Mouse (Mus musculus): ENCODE data around the gene Ucn3. TPM values are rescaled to one million over a fixed set of nuclear protein-coding genes. Genes with fewer than 3 reads are reported as not detected.
A peak's percentile ranks its signal among the peaks of the same experiment; 100 is the strongest.

The Ucn3 gene
- polyA plus RNA-seq, 1 experiment = not detected

GRCm38 (mm10) chr13:3896032-3896431 is 49.1 kb downstream of the Ucn3 start:
- no peaks in the 10 kb centered on the region for H3K9me3 ChIP-seq (replicated peaks; ENCODE audit: control insufficient read depth, insufficient read depth, low read length, poor library complexity, severe bottlenecking)
- TF ChIP-seq CTCF (IDR thresholded peaks at IDR 0.05; ENCODE audit: low read depth, low read length) = no peak
- no peak for TF ChIP-seq EP300 (IDR thresholded peaks at IDR 0.05; ENCODE audit: insufficient read depth, low read depth, low read length)
- TF ChIP-seq POLR2A (IDR thresholded peaks at IDR 0.05; ENCODE audit: insufficient read depth, low read length) = no peak
- no peak overlapping the region for H3K4me3 ChIP-seq (ENCODE audit: low read depth, low read length)
- no peak overlapping the region for H3K27ac ChIP-seq (ENCODE audit: insufficient read depth, low read length)
- H3K4me1 ChIP-seq (ENCODE audit: control insufficient read depth, insufficient read depth, low read length) = no peaks in the 10 kb centered on the region
- no peak overlapping the region for H3K9ac ChIP-seq (ENCODE audit: low read depth, poor library complexity, severe bottlenecking)
- H3K27me3 ChIP-seq (ENCODE audit: control insufficient read depth, insufficient read depth, low read length, poor library complexity, severe bottlenecking) = no peaks in the 10 kb centered on the region
- no peaks in the 10 kb centered on the region; the same call in 1 of the 2 replicates for H3K36me3 ChIP-seq (ENCODE audit: control insufficient read depth, insufficient read depth, low read length, poor library complexity, severe bottlenecking)

GRCm38 (mm10) chr13:3895397-3895980 is 49.7 kb downstream of the Ucn3 start:
- no peak overlapping the region for H3K9ac ChIP-seq (ENCODE audit: low read depth, poor library complexity, severe bottlenecking)
- no peaks in the 10 kb centered on the region for H3K4me1 ChIP-seq (ENCODE audit: control insufficient read depth, insufficient read depth, low read length)
- H3K4me3 ChIP-seq (ENCODE audit: low read depth, low read length) = no peak overlapping the region
- no peaks in the 10 kb centered on the region for H3K27me3 ChIP-seq (ENCODE audit: control insufficient read depth, insufficient read depth, low read length, poor library complexity, severe bottlenecking)
- H3K9me3 ChIP-seq (replicated peaks; ENCODE audit: control insufficient read depth, insufficient read depth, low read length, poor library complexity, severe bottlenecking) = no peaks in the 10 kb centered on the region
- H3K27ac ChIP-seq (ENCODE audit: insufficient read depth, low read length) = no peak overlapping the region
- H3K36me3 ChIP-seq (ENCODE audit: control insufficient read depth, insufficient read depth, low read length, poor library complexity, severe bottlenecking) = no peaks in the 10 kb centered on the region; the same call in 1 of the 2 replicates
- no peak for TF ChIP-seq POLR2A (IDR thresholded peaks at IDR 0.05; ENCODE audit: insufficient read depth, low read length)
- TF ChIP-seq CTCF (IDR thresholded peaks at IDR 0.05; ENCODE audit: low read depth, low read length) = no peak
- TF ChIP-seq EP300 (IDR thresholded peaks at IDR 0.05; ENCODE audit: insufficient read depth, low read depth, low read length) = no peak

GRCm38 (mm10) chr13:3894549-3894948 is 50.6 kb downstream of the Ucn3 start:
- TF ChIP-seq CTCF (IDR thresholded peaks at IDR 0.05; ENCODE audit: low read depth, low read length) = no peak
- no peak for TF ChIP-seq POLR2A (IDR thresholded peaks at IDR 0.05; ENCODE audit: insufficient read depth, low read length)
- no peak for TF ChIP-seq EP300 (IDR thresholded peaks at IDR 0.05; ENCODE audit: insufficient read depth, low read depth, low read length)

GRCm38 (mm10) chr13:3893126-3893734 is 51.9 kb downstream of the Ucn3 start:
- H3K4me3 ChIP-seq (ENCODE audit: low read depth, low read length) = peak overlapping the region; percentile 83
- peak overlapping the region; percentile 55 for H3K9ac ChIP-seq (ENCODE audit: low read depth, poor library complexity, severe bottlenecking)
- H3K36me3 ChIP-seq (ENCODE audit: control insufficient read depth, insufficient read depth, low read length, poor library complexity, severe bottlenecking) = peaks cover 6% of the 10 kb centered on the region; the same call in 1 of the 2 replicates
- H3K9me3 ChIP-seq (replicated peaks; ENCODE audit: control insufficient read depth, insufficient read depth, low read length, poor library complexity, severe bottlenecking) = no peaks in the 10 kb centered on the region
- H3K27me3 ChIP-seq (ENCODE audit: control insufficient read depth, insufficient read depth, low read length, poor library complexity, severe bottlenecking) = no peaks in the 10 kb centered on the region
- TF ChIP-seq POLR2A (IDR thresholded peaks at IDR 0.05; ENCODE audit: insufficient read depth, low read length) = peak; percentile 63
- TF ChIP-seq CTCF (IDR thresholded peaks at IDR 0.05; ENCODE audit: low read depth, low read length) = no peak
- H3K27ac ChIP-seq (ENCODE audit: insufficient read depth, low read length) = no peak overlapping the region
- H3K4me1 ChIP-seq (ENCODE audit: control insufficient read depth, insufficient read depth, low read length) = no peaks in the 10 kb centered on the region

More at GRCm38 (mm10) chr13:3894549-3894948, 50.6 kb downstream of the Ucn3 start:
- H3K9me3 ChIP-seq (replicated peaks; ENCODE audit: control insufficient read depth, insufficient read depth, low read length, poor library complexity, severe bottlenecking) = no peaks in the 10 kb centered on the region
- no peaks in the 10 kb centered on the region; the same call in 1 of the 2 replicates for H3K36me3 ChIP-seq (ENCODE audit: control insufficient read depth, insufficient read depth, low read length, poor library complexity, severe bottlenecking)
- H3K27ac ChIP-seq (ENCODE audit: insufficient read depth, low read length) = no peak overlapping the region
- no peaks in the 10 kb centered on the region for H3K4me1 ChIP-seq (ENCODE audit: control insufficient read depth, insufficient read depth, low read length)
- H3K9ac ChIP-seq (ENCODE audit: low read depth, poor library complexity, severe bottlenecking) = no peak overlapping the region
- no peaks in the 10 kb centered on the region for H3K27me3 ChIP-seq (ENCODE audit: control insufficient read depth, insufficient read depth, low read length, poor library complexity, severe bottlenecking)
- H3K4me3 ChIP-seq (ENCODE audit: low read depth, low read length) = no peak overlapping the region

GRCm38 (mm10) chr13:3892601-3893000 is 52.5 kb downstream of the Ucn3 start:
- Histone ChIP-seq H3K27ac (ENCODE audit: insufficient read depth, low read length) (no peak overlapping the region), H3K4me3 (ENCODE audit: low read depth, low read length) (peak overlapping the region; percentile 79), H3K36me3 (ENCODE audit: control insufficient read depth, insufficient read depth, low read length, poor library complexity, severe bottlenecking) (peaks cover 12% of the 10 kb centered on the region), H3K9me3 (replicated peaks; ENCODE audit: control insufficient read depth, insufficient read depth, low read length, poor library complexity, severe bottlenecking) (no peaks in the 10 kb centered on the region), H3K27me3 (ENCODE audit: control insufficient read depth, insufficient read depth, low read length, poor library complexity, severe bottlenecking) (no peaks in the 10 kb centered on the region), H3K9ac (ENCODE audit: low read depth, poor library complexity, severe bottlenecking) (peak overlapping the region; percentile 55), H3K4me1 (ENCODE audit: control insufficient read depth, insufficient read depth, low read length) (no peaks in the 10 kb centered on the region)
- TF ChIP-seq EP300 (IDR thresholded peaks at IDR 0.05; ENCODE audit: insufficient read depth, low read depth, low read length) (no peak), POLR2A (IDR thresholded peaks at IDR 0.05; ENCODE audit: insufficient read depth, low read length) (no peak), CTCF (IDR thresholded peaks at IDR 0.05; ENCODE audit: low read depth, low read length) (no peak)

- no peaks in the 10 kb centered on the region for H3K27me3 ChIP-seq (ENCODE audit: control insufficient read depth, insufficient read depth, low read length, poor library complexity, severe bottlenecking)
- TF ChIP-seq CTCF (IDR thresholded peaks at IDR 0.05; ENCODE audit: low read depth, low read length) (no peak), EP300 (IDR thresholded peaks at IDR 0.05; ENCODE audit: insufficient read depth, low read depth, low read length) (no peak), POLR2A (IDR thresholded peaks at IDR 0.05; ENCODE audit: insufficient read depth, low read length) (no peak)
- no peaks in the 10 kb centered on the region for H3K4me1 ChIP-seq (ENCODE audit: control insufficient read depth, insufficient read depth, low read length)
- H3K9ac ChIP-seq (ENCODE audit: low read depth, poor library complexity, severe bottlenecking) = no peak overlapping the region
- no peak overlapping the region for H3K4me3 ChIP-seq (ENCODE audit: low read depth, low read length)
- no peak overlapping the region for H3K27ac ChIP-seq (ENCODE audit: insufficient read depth, low read length)
- H3K9me3 ChIP-seq (replicated peaks; ENCODE audit: control insufficient read depth, insufficient read depth, low read length, poor library complexity, severe bottlenecking) = no peaks in the 10 kb centered on the region
- peaks cover 17% of the 10 kb centered on the region for H3K36me3 ChIP-seq (ENCODE audit: control insufficient read depth, insufficient read depth, low read length, poor library complexity, severe bottlenecking)
These were observed 53.6 kb downstream of the Ucn3 start for GRCm38 (mm10) chr13:3891479-3892087.

Other genes starting within 250 kb of the Ucn3 start
- gene Calml3, start 141.0 kb downstream of the Ucn3 start, polyA plus RNA-seq (2011; ENCODE audit: insufficient read depth, insufficient read length, low read depth, missing spikeins) = not detected in 2 replicates
- not detected in 2 replicates for gene Calm4, start 107.6 kb downstream of the Ucn3 start, polyA plus RNA-seq (2011; ENCODE audit: insufficient read depth, insufficient read length, low read depth, missing spikeins)
- gene Calm5, start 91.2 kb downstream of the Ucn3 start, polyA plus RNA-seq (2011; ENCODE audit: insufficient read depth, insufficient read length, low read depth, missing spikeins) = not detected in 2 replicates
- gene Net1, start 27.1 kb downstream of the Ucn3 start, polyA plus RNA-seq (2011; ENCODE audit: insufficient read depth, insufficient read length, low read depth, missing spikeins) = 64.7 and 71.6 TPM in 2 replicates
- not detected in 2 replicates for gene Tubal3, start 27.1 kb downstream of the Ucn3 start, polyA plus RNA-seq (2011; ENCODE audit: insufficient read depth, insufficient read length, low read depth, missing spikeins)
- 1.4 and 1.7 TPM in 2 replicates for gene Akr1c14, start 103.7 kb upstream of the Ucn3 start, polyA plus RNA-seq (2011; ENCODE audit: insufficient read depth, insufficient read length, low read depth, missing spikeins)
- not detected in 2 replicates for gene Akr1c18, start 205.3 kb upstream of the Ucn3 start, polyA plus RNA-seq (2011; ENCODE audit: insufficient read depth, insufficient read length, low read depth, missing spikeins)
- not detected in 2 replicates for gene Akr1c13, start 245.8 kb upstream of the Ucn3 start, polyA plus RNA-seq (2011; ENCODE audit: insufficient read depth, insufficient read length, low read depth, missing spikeins)